Mouse (Mus musculus): Measurements from ENCODE around the gene Arhgef12. TPM values are rescaled to one million over a fixed set of nuclear protein-coding genes. Genes with fewer than 3 reads are reported as not detected.
A peak's percentile ranks its signal among the peaks of the same experiment; 100 is the strongest.

Gene Arhgef12
- polyA plus RNA-seq, 1 experiment = 6.4 TPM

- no peak for TF ChIP-seq GATA1 (IDR thresholded peaks at IDR 0.05; ENCODE audit: low read length)
Observed at GRCm38 (mm10) chr9:43115431-43116133, 8.5 kb upstream of the Arhgef12 start.

- no peak for TF ChIP-seq GATA1 (IDR thresholded peaks at IDR 0.05; ENCODE audit: low read length)
Observed at GRCm38 (mm10) chr9:43114833-43115232, 7.8 kb upstream of the Arhgef12 start.

GRCm38 (mm10) chr9:43110286-43110980, 3.4 kb upstream of the Arhgef12 start:
- no peak for TF ChIP-seq GATA1 (IDR thresholded peaks at IDR 0.05; ENCODE audit: low read length)

GRCm38 (mm10) chr9:43109125-43109524, 2.1 kb upstream of the Arhgef12 start:
- no peak for TF ChIP-seq GATA1 (IDR thresholded peaks at IDR 0.05; ENCODE audit: low read length)

- TF ChIP-seq GATA1 (IDR thresholded peaks at IDR 0.05; ENCODE audit: low read length) = no peak
Observed at GRCm38 (mm10) chr9:43108721-43109120, 1.7 kb upstream of the Arhgef12 start.

GRCm38 (mm10) chr9:43108081-43108480, 1.0 kb upstream of the Arhgef12 start:
- TF ChIP-seq GATA1 (IDR thresholded peaks at IDR 0.05; ENCODE audit: low read length) = no peak

- TF ChIP-seq GATA1 (IDR thresholded peaks at IDR 0.05; ENCODE audit: low read length) = no peak
Observed at GRCm38 (mm10) chr9:43107555-43107954, 516 bp upstream of the Arhgef12 start.

- no peak for TF ChIP-seq GATA1 (IDR thresholded peaks at IDR 0.05; ENCODE audit: low read length)
Observed at GRCm38 (mm10) chr9:43106426-43107186, 433 bp downstream of the Arhgef12 start.

GRCm38 (mm10) chr9:43105664-43106361, 1.2 kb downstream of the Arhgef12 start:
- no peak for TF ChIP-seq GATA1 (IDR thresholded peaks at IDR 0.05; ENCODE audit: low read length)

- TF ChIP-seq GATA1 (IDR thresholded peaks at IDR 0.05; ENCODE audit: low read length) = no peak
Observed at GRCm38 (mm10) chr9:43104873-43105663, 2.0 kb downstream of the Arhgef12 start.

- no peak for TF ChIP-seq GATA1 (IDR thresholded peaks at IDR 0.05; ENCODE audit: low read length)
Observed at GRCm38 (mm10) chr9:43104526-43104872, 2.5 kb downstream of the Arhgef12 start.

GRCm38 (mm10) chr9:43103675-43104299, 3.3 kb downstream of the Arhgef12 start:
- TF ChIP-seq GATA1 (IDR thresholded peaks at IDR 0.05; ENCODE audit: low read length) = no peak

GRCm38 (mm10) chr9:43102931-43103330, 4.1 kb downstream of the Arhgef12 start:
- no peak for TF ChIP-seq GATA1 (IDR thresholded peaks at IDR 0.05; ENCODE audit: low read length)

- TF ChIP-seq GATA1 (IDR thresholded peaks at IDR 0.05; ENCODE audit: low read length) = peak; percentile 49
Observed at GRCm38 (mm10) chr9:43101936-43102595, 5.0 kb downstream of the Arhgef12 start.

Data from G1E-ER4 (cell line).